Mouse (Mus musculus) neural tube, embryonic 15.5 days (tissue): Measurements from ENCODE around the gene Spem1. TPM values are rescaled to one million over a fixed set of nuclear protein-coding genes. Genes with fewer than 3 reads are reported as not detected.

Experiments used
- ATAC-seq: fragments of 200-750 bp; cut with Nextera tagmentation; 2 replicates; pipeline ENCODE4 v1.8.0; 2017; ENCODE audit warnings: mild to moderate bottlenecking, moderate TSS enrichment, moderate library complexity; ENCODE audit not compliant: low FRiP score
- H3K27ac ChIP-seq: fragments of 300-500 bp; sonication (generic); replicated peaks from 2 replicates; pipeline ENCODE4 v1.5.1; 2015; ENCODE audit warnings: mild to moderate bottlenecking, inconsistent platforms
- H3K27me3 ChIP-seq: fragments of 300-500 bp; sonication (generic); replicated peaks from 2 replicates; pipeline ENCODE4 v1.6.1; 2015; ENCODE audit warnings: inconsistent platforms
- H3K36me3 ChIP-seq: fragments of 300-500 bp; sonication (generic); 2 replicates; pipeline ENCODE4 v1.6.1; 2015; ENCODE audit warnings: inconsistent platforms
- H3K4me1 ChIP-seq: fragments of 300-500 bp; sonication (generic); 2 replicates; pipeline ENCODE4 v1.6.1; 2015; ENCODE audit warnings: inconsistent platforms
- H3K4me2 ChIP-seq: fragments of 300-500 bp; sonication (generic); 2 replicates; pipeline ENCODE4 v1.6.1; 2015; ENCODE audit warnings: inconsistent platforms, mild to moderate bottlenecking, moderate library complexity
- H3K4me3 ChIP-seq: fragments of 300-500 bp; sonication (generic); replicated peaks from 2 replicates; pipeline ENCODE4 v1.5.1; 2015; ENCODE audit warnings: mild to moderate bottlenecking, inconsistent platforms
- H3K9ac ChIP-seq: fragments of 300-500 bp; sonication (generic); replicated peaks from 2 replicates; pipeline ENCODE4 v1.6.1; 2015; ENCODE audit warnings: mild to moderate bottlenecking, inconsistent platforms
- H3K9me3 ChIP-seq: fragments of 300-500 bp; sonication (generic); replicated peaks from 2 replicates; pipeline ENCODE4 v1.6.1; 2016; ENCODE audit warnings: inconsistent platforms
- WGBS: fragments of 180-500 bp; shearing (Covaris S2); methylation state at CpG from one replicate; pipeline ENCODE4 v1.1.7; 2015; ENCODE audit warnings: mixed read lengths; 5-methylcytosine and 5-hydroxymethylcytosine counted together
- polyA plus RNA-seq: library from polyadenylated mRNA; unstranded; fragments of >200 nt; fragmentation: Nextera tagmentation; extraction: Ambion mirVana; gene quantifications from 2 replicates; pipeline ENCODE4 v1.2.1, GENCODE M21; 2015

Gene Spem1
- polyA plus RNA-seq, 1 experiment from 2014 or later = 0.29 TPM

- WGBS = 84% methylated on average over 20 of the region's 20 CpGs
- Histone ChIP-seq H3K36me3 (peaks cover 36% of the 10 kb centered on the region), H3K27me3 (no peaks in the 10 kb centered on the region; the same call in 1 of the 2 replicates), H3K9me3 (no peaks in the 10 kb centered on the region), H3K4me2 (no peak overlapping the region), H3K27ac (no peak overlapping the region), H3K9ac (no peak overlapping the region), H3K4me1 (no peaks in the 10 kb centered on the region), H3K4me3 (no peak overlapping the region)
- ATAC-seq = no peak
Observed at GRCm38 (mm10) chr11:69776488-69776887, 45.5 kb downstream of the Spem1 start.

GRCm38 (mm10) chr11:69775716-69776115, 46.3 kb downstream of the Spem1 start:
- no peaks in the 10 kb centered on the region; the same call in 1 of the 2 replicates for H3K27me3 ChIP-seq

GRCm38 (mm10) chr11:69774961-69775360, 47.0 kb downstream of the Spem1 start:
- Histone ChIP-seq H3K4me2 (no peak overlapping the region), H3K27ac (no peak overlapping the region), H3K4me1 (no peaks in the 10 kb centered on the region), H3K4me3 (no peak overlapping the region), H3K27me3 (no peaks in the 10 kb centered on the region; the same call in 1 of the 2 replicates), H3K36me3 (peaks cover 36% of the 10 kb centered on the region), H3K9ac (no peak overlapping the region), H3K9me3 (no peaks in the 10 kb centered on the region)
- ATAC-seq = no peak
- WGBS = 62% methylated on average over 5 of the region's 5 CpGs

More at GRCm38 (mm10) chr11:69775716-69776115, 46.3 kb downstream of the Spem1 start:
- no peak for ATAC-seq
- 66% methylated on average over 10 of the region's 10 CpGs for WGBS
- no peaks in the 10 kb centered on the region for H3K4me1 ChIP-seq
- no peak overlapping the region for H3K9ac ChIP-seq
- no peak overlapping the region for H3K4me3 ChIP-seq
- no peak overlapping the region for H3K27ac ChIP-seq
- peaks cover 36% of the 10 kb centered on the region for H3K36me3 ChIP-seq
- no peaks in the 10 kb centered on the region for H3K9me3 ChIP-seq
- H3K4me2 ChIP-seq = no peak overlapping the region

Other genes with a start within 250 kb of the Spem1 start
- gene Wrap53, start 241.9 kb downstream of the Spem1 start, polyA plus RNA-seq = 18.1 and 18.8 TPM in 2 replicates
- gene Trp53, start 241.8 kb downstream of the Spem1 start, polyA plus RNA-seq = 51.8 and 85.1 TPM in 2 replicates
- 76.7 and 77.0 TPM in 2 replicates for gene Atp1b2, start 216.2 kb downstream of the Spem1 start, polyA plus RNA-seq
- not detected in 2 replicates for gene Shbg, start 204.3 kb downstream of the Spem1 start, polyA plus RNA-seq
- gene Sat2, start 200.2 kb downstream of the Spem1 start, polyA plus RNA-seq = 22.0 and 24.7 TPM in 2 replicates
- gene Fxr2, start 189.2 kb downstream of the Spem1 start, polyA plus RNA-seq = 32.5 and 38.7 TPM in 2 replicates
- not detected in 2 replicates for gene Sox15, start 166.9 kb downstream of the Spem1 start, polyA plus RNA-seq
- 95.1 and 101 TPM in 2 replicates for gene Mpdu1, start 159.5 kb downstream of the Spem1 start, polyA plus RNA-seq
- 9.0 and 13.0 TPM in 2 replicates for gene Cd68, start 156.0 kb downstream of the Spem1 start, polyA plus RNA-seq
- 437 and 477 TPM in 2 replicates for gene Eif4a1, start 149.8 kb downstream of the Spem1 start, polyA plus RNA-seq
- 90.8 and 109 TPM in 2 replicates for gene Senp3, start 140.1 kb downstream of the Spem1 start, polyA plus RNA-seq
- gene Tnfsf13, start 136.4 kb downstream of the Spem1 start, polyA plus RNA-seq = 0.19 and 0.43 TPM in 2 replicates
- 4.1 and 5.3 TPM in 2 replicates for gene Tnfsf12, start 126.3 kb downstream of the Spem1 start, polyA plus RNA-seq
- gene Tnfsfm13, start 126.1 kb downstream of the Spem1 start, polyA plus RNA-seq = 1.8 and 2.3 TPM in 2 replicates
- 13.2 and 18.7 TPM in 2 replicates for gene Polr2a, start 63.5 kb downstream of the Spem1 start, polyA plus RNA-seq
- gene Slc35g3, start 60.2 kb downstream of the Spem1 start, polyA plus RNA-seq = 0.19 TPM in 1 of 2 replicates, not detected in the other
- gene Zbtb4, start 56.3 kb downstream of the Spem1 start, polyA plus RNA-seq = 4.7 and 5.3 TPM in 2 replicates
- gene Chrnb1, start 26.2 kb downstream of the Spem1 start, polyA plus RNA-seq = 2.1 and 3.0 TPM in 2 replicates
- gene Fgf11, start 20.3 kb downstream of the Spem1 start, polyA plus RNA-seq = 8.5 and 8.7 TPM in 2 replicates
- gene Tmem102, start 16.6 kb downstream of the Spem1 start, polyA plus RNA-seq = 1.1 and 4.2 TPM in 2 replicates
- not detected in 2 replicates for gene Gm39566, start 6.9 kb downstream of the Spem1 start, polyA plus RNA-seq
- gene Spem2, start 3.7 kb downstream of the Spem1 start, polyA plus RNA-seq = not detected in 2 replicates
- gene Nlgn2, start 15.6 kb upstream of the Spem1 start, polyA plus RNA-seq = 19.4 and 21.4 TPM in 2 replicates
- gene Tmem256, start 16.3 kb upstream of the Spem1 start, polyA plus RNA-seq = 368 and 430 TPM in 2 replicates
- 44.3 and 53.1 TPM in 2 replicates for gene Plscr3, start 24.2 kb upstream of the Spem1 start, polyA plus RNA-seq
- 0.19 and 1.9 TPM in 2 replicates for gene Tnk1, start 36.5 kb upstream of the Spem1 start, polyA plus RNA-seq
- gene Tmem95, start 55.8 kb upstream of the Spem1 start, polyA plus RNA-seq = not detected in 2 replicates
- gene Kctd11, start 59.2 kb upstream of the Spem1 start, polyA plus RNA-seq = 2.1 and 3.2 TPM in 2 replicates
- gene Acap1, start 73.4 kb upstream of the Spem1 start, polyA plus RNA-seq = 0.40 and 16.3 TPM in 2 replicates
- 6.3 and 6.5 TPM in 2 replicates for gene 2810408A11Rik, start 78.8 kb upstream of the Spem1 start, polyA plus RNA-seq
- 15.7 and 17.0 TPM in 2 replicates for gene Neurl4, start 78.9 kb upstream of the Spem1 start, polyA plus RNA-seq
- 63.1 and 64.7 TPM in 2 replicates for gene Gps2, start 91.7 kb upstream of the Spem1 start, polyA plus RNA-seq
- 1,034 and 1,270 TPM in 2 replicates for gene Eif5a, start 99.8 kb upstream of the Spem1 start, polyA plus RNA-seq
- gene Ybx2, start 113.6 kb upstream of the Spem1 start, polyA plus RNA-seq = 5.0 and 6.3 TPM in 2 replicates
- gene Slc2a4, start 126.0 kb upstream of the Spem1 start, polyA plus RNA-seq = 4.4 and 8.5 TPM in 2 replicates
- gene Cldn7, start 142.6 kb upstream of the Spem1 start, polyA plus RNA-seq = 0.33 and 64.8 TPM in 2 replicates
- 23.6 and 27.2 TPM in 2 replicates for gene Ctdnep1, start 159.0 kb upstream of the Spem1 start, polyA plus RNA-seq
- gene Elp5, start 160.3 kb upstream of the Spem1 start, polyA plus RNA-seq = 159 and 167 TPM in 2 replicates
- gene Gabarap, start 169.0 kb upstream of the Spem1 start, polyA plus RNA-seq = 549 and 565 TPM in 2 replicates
- gene Phf23, start 173.6 kb upstream of the Spem1 start, polyA plus RNA-seq = 53.5 and 57.8 TPM in 2 replicates
- 22.6 and 25.1 TPM in 2 replicates for gene Dvl2, start 178.4 kb upstream of the Spem1 start, polyA plus RNA-seq
- gene Acadvl, start 193.2 kb upstream of the Spem1 start, polyA plus RNA-seq = 61.7 and 65.7 TPM in 2 replicates
- gene Dlg4, start 194.8 kb upstream of the Spem1 start, polyA plus RNA-seq = 20.1 and 24.7 TPM in 2 replicates
- 1.7 and 2.1 TPM in 2 replicates for gene Asgr1, start 231.9 kb upstream of the Spem1 start, polyA plus RNA-seq